Mouse (Mus musculus): Measurements from ENCODE around the gene Pcsk7. TPM values are rescaled to one million over a fixed set of nuclear protein-coding genes. Genes with fewer than 3 reads are reported as not detected.

The Pcsk7 gene
- polyA plus RNA-seq, 1 experiment from 2014 or later, result 22.9 TPM

Small RNAs within 50 kb of the gene (microRNA-seq; reads per million reads assigned to microRNA genes)
- gene Mir7087 (ENCODE audit: borderline number of aligned reads), result not detected

Other genes with a start within 250 kb of the Pcsk7 start
- gene Cep164, start 77.8 kb upstream of the Pcsk7 start, polyA plus RNA-seq (2015; fragmentation: Nextera tagmentation; extraction: Ambion mirVana), result 30.6 and 31.6 TPM in 2 replicates
- gene Bace1, start 67.9 kb upstream of the Pcsk7 start, polyA plus RNA-seq (2015; fragmentation: Nextera tagmentation; extraction: Ambion mirVana), result 42.7 and 43.0 TPM in 2 replicates
- gene Rnf214, start 414 bp downstream of the Pcsk7 start, polyA plus RNA-seq (2015; fragmentation: Nextera tagmentation; extraction: Ambion mirVana), result 49.4 and 52.1 TPM in 2 replicates
- gene Tagln, start 29.6 kb downstream of the Pcsk7 start, polyA plus RNA-seq (2015; fragmentation: Nextera tagmentation; extraction: Ambion mirVana), result 35.3 and 46.1 TPM in 2 replicates
- gene Sidt2, start 48.8 kb downstream of the Pcsk7 start, polyA plus RNA-seq (2015; fragmentation: Nextera tagmentation; extraction: Ambion mirVana), result 62.1 and 62.3 TPM in 2 replicates
- 161 and 173 TPM in 2 replicates for gene Pafah1b2, start 106.2 kb downstream of the Pcsk7 start, polyA plus RNA-seq (2015; fragmentation: Nextera tagmentation; extraction: Ambion mirVana)
- 15.1 and 16.2 TPM in 2 replicates for gene Sik3, start 106.3 kb downstream of the Pcsk7 start, polyA plus RNA-seq (2015; fragmentation: Nextera tagmentation; extraction: Ambion mirVana)